Mouse (Mus musculus): ENCODE results near the gene Tcp11.

GRCm38 (mm10) chr17:28074486-28074885 is 6.0 kb downstream of the Tcp11 start:
- no peak for TF ChIP-seq CTCF (IDR thresholded peaks at IDR 0.05; ENCODE audit: insufficient read depth, low read length)
- no peak for TF ChIP-seq POLR2A (IDR thresholded peaks at IDR 0.05; ENCODE audit: borderline replicate concordance, extremely low read depth, low read depth, low read length)

Data from lung, adult 2 months (tissue).